Mouse (Mus musculus): ENCODE measurements around the gene Cabp1. TPM values are rescaled to one million over a fixed set of nuclear protein-coding genes. Genes with fewer than 3 reads are reported as not detected.
"Not testable (repeated sequence)": the region's sequence is repeated elsewhere in the genome, so short reads cannot be mapped to it uniquely, and the experiment has no call there.

Cabp1 gene
- total RNA-seq, 2 experiments from 2014 or later = 2.7 to 3.0 TPM

- no peak for DNase-seq (ENCODE audit: low spot score)
- intact Hi-C loops (cut with DNase I) = no loop called here
These were observed 37.1 kb downstream of the Cabp1 start for GRCm38 (mm10) chr5:115156933-115157589.

- no peak for DNase-seq (ENCODE audit: low spot score)
- intact Hi-C loops (cut with DNase I) = no loop called here
These were observed 37.8 kb downstream of the Cabp1 start for GRCm38 (mm10) chr5:115156401-115156800.

GRCm38 (mm10) chr5:115155831-115156230, 38.4 kb downstream of the Cabp1 start:
- no peak for DNase-seq (ENCODE audit: low spot score)
- intact Hi-C loops (cut with DNase I) = no loop called here

- no peak for DNase-seq (ENCODE audit: low spot score)
- intact Hi-C loops (cut with DNase I) = no loop called here
These were observed 39.0 kb downstream of the Cabp1 start for GRCm38 (mm10) chr5:115155156-115155631.

GRCm38 (mm10) chr5:115152132-115152956, 41.8 kb downstream of the Cabp1 start:
- DNase-seq (ENCODE audit: low spot score) = no peak
- intact Hi-C loops (cut with DNase I) = no loop called here

GRCm38 (mm10) chr5:115151457-115151856, 42.7 kb downstream of the Cabp1 start:
- intact Hi-C loops (cut with DNase I) = no loop called here
- DNase-seq (ENCODE audit: low spot score) = no peak

- intact Hi-C loops (cut with DNase I) = no loop called here
- DNase-seq (ENCODE audit: low spot score) = no peak
These were observed 43.2 kb downstream of the Cabp1 start for GRCm38 (mm10) chr5:115150991-115151390.

- intact Hi-C loops (cut with DNase I) = no loop called here
- no peak for DNase-seq (ENCODE audit: low spot score)
These were observed 44.3 kb downstream of the Cabp1 start for GRCm38 (mm10) chr5:115149675-115150459.

- intact Hi-C loops (cut with DNase I); DNase-seq (ENCODE audit: low spot score): not testable (repeated sequence)
These were observed 45.3 kb downstream of the Cabp1 start for GRCm38 (mm10) chr5:115148872-115149271.

GRCm38 (mm10) chr5:115148378-115148777, 45.8 kb downstream of the Cabp1 start:
- DNase-seq (ENCODE audit: low spot score) = no peak
- intact Hi-C loops (cut with DNase I) = no loop called here

- intact Hi-C loops (cut with DNase I) = no loop called here
- DNase-seq (ENCODE audit: low spot score) = no peak
These were observed 46.8 kb downstream of the Cabp1 start for GRCm38 (mm10) chr5:115147388-115147787.

- DNase-seq (ENCODE audit: low spot score) = no peak
- intact Hi-C loops (cut with DNase I) = no loop called here
These were observed 47.4 kb downstream of the Cabp1 start for GRCm38 (mm10) chr5:115146747-115147130.

- intact Hi-C loops (cut with DNase I) = no loop called here
- no peak for DNase-seq (ENCODE audit: low spot score)
These were observed 48.0 kb downstream of the Cabp1 start for GRCm38 (mm10) chr5:115145976-115146746.

- no peak for DNase-seq (ENCODE audit: low spot score)
- intact Hi-C loops (cut with DNase I) = no loop called here
These were observed 48.8 kb downstream of the Cabp1 start for GRCm38 (mm10) chr5:115145253-115145968.

- intact Hi-C loops (cut with DNase I) = no loop called here
- DNase-seq (ENCODE audit: low spot score) = no peak
These were observed 49.7 kb downstream of the Cabp1 start for GRCm38 (mm10) chr5:115144471-115144870.

- no peak for DNase-seq (ENCODE audit: low spot score)
- intact Hi-C loops (cut with DNase I) = no loop called here
These were observed 50.6 kb downstream of the Cabp1 start for GRCm38 (mm10) chr5:115143552-115143951.

- intact Hi-C loops (cut with DNase I) = no loop called here
- DNase-seq (ENCODE audit: low spot score) = no peak
These were observed 51.9 kb downstream of the Cabp1 start for GRCm38 (mm10) chr5:115142166-115142697.

GRCm38 (mm10) chr5:115140726-115141125, 53.5 kb downstream of the Cabp1 start:
- DNase-seq (ENCODE audit: low spot score) = no peak

GRCm38 (mm10) chr5:115139124-115139523, 55.1 kb downstream of the Cabp1 start:
- DNase-seq (ENCODE audit: low spot score) = no peak
- intact Hi-C loops (cut with DNase I) = no loop called here

More at GRCm38 (mm10) chr5:115140726-115141125, 53.5 kb downstream of the Cabp1 start:
- intact Hi-C loops (cut with DNase I) = no loop called here
